Mouse (Mus musculus) heart, postnatal 0 days (tissue): ENCODE measurements around the gene Cdyl.

Source experiments
- CTCF ChIP-seq: IDR thresholded peaks from 2 replicates; pipeline ENCODE4 v1.5.1; 2016; ENCODE audit warnings: antibody characterized with exemption, control low read depth, low read depth
- EP300 ChIP-seq: IDR thresholded peaks from 2 replicates; pipeline ENCODE4 v1.6.1; 2016; ENCODE audit warnings: antibody characterized with exemption, low read depth

GRCm38 (mm10) chr13:35686273-35686672 lies 26.6 kb downstream of the Cdyl start:
- TF ChIP-seq EP300 (no peak), CTCF (no peak)
